Mouse (Mus musculus) heart, embryonic 14.5 days (tissue): Measurements from ENCODE around the gene Fgfr2. TPM values are rescaled to one million over a fixed set of nuclear protein-coding genes. Genes with fewer than 3 reads are reported as not detected.

Experiments
- ATAC-seq: fragments of 200-750 bp; cut with Nextera tagmentation; 2 replicates; pipeline ENCODE4 v1.8.0; 2017; ENCODE audit warnings: low read depth, moderate TSS enrichment; ENCODE audit not compliant: insufficient number of reproducible peaks, insufficient read depth, low FRiP score
- H3K27ac ChIP-seq, 2 experiments: fragments of 200-500 bp in 1 of 2; fragments of 300-500 bp in 1 of 2; sonication (generic) in 1 of 2; replicated peaks in 1 of 2; 2 replicates each; pipeline ENCODE4 v1.5.1; 2012 to 2014; ENCODE audit warnings: low read depth in 2 of 2, low read length in 2 of 2, control low read depth in 1 of 2, mild to moderate bottlenecking in 1 of 2, mixed read lengths in 1 of 2; ENCODE audit not compliant: control insufficient read depth in 1 of 2, insufficient read depth in 1 of 2
- H3K27me3 ChIP-seq: fragments of 300-500 bp; sonication (generic); 2 replicates; pipeline ENCODE4 v1.6.1; 2014; ENCODE audit warnings: mild to moderate bottlenecking, low read length, control low read depth; ENCODE audit not compliant: control insufficient read depth, insufficient read depth
- H3K36me3 ChIP-seq: fragments of 300-500 bp; sonication (generic); 2 replicates; pipeline ENCODE4 v1.6.1; 2014; ENCODE audit warnings: mild to moderate bottlenecking, control low read depth, low read length, mixed read lengths; ENCODE audit not compliant: control insufficient read depth, insufficient read depth
- H3K4me1 ChIP-seq, 2 experiments: fragments of 200-500 bp in 1 of 2; fragments of 300-500 bp in 1 of 2; sonication (generic) in 1 of 2; 2 replicates each; pipeline ENCODE4 v1.6.1; 2012 to 2014; ENCODE audit warnings: low read length in 2 of 2, control low read depth in 1 of 2, mixed read lengths in 1 of 2; ENCODE audit not compliant: control insufficient read depth in 2 of 2, insufficient read depth in 2 of 2
- H3K4me2 ChIP-seq: fragments of 300-500 bp; sonication (generic); 2 replicates; pipeline ENCODE4 v1.6.1; 2014; ENCODE audit warnings: mild to moderate bottlenecking, low read length
- H3K4me3 ChIP-seq, 2 experiments: fragments of 200-500 bp in 1 of 2; fragments of 300-500 bp in 1 of 2; sonication (generic) in 1 of 2; 2 replicates each; pipeline ENCODE4 v1.5.1; 2012 to 2014; ENCODE audit warnings: low read length in 2 of 2, mild to moderate bottlenecking in 2 of 2, control low read depth in 1 of 2, low read depth in 1 of 2, moderate library complexity in 1 of 2; ENCODE audit not compliant: control insufficient read depth in 1 of 2, insufficient read depth in 1 of 2
- H3K9ac ChIP-seq: fragments of 300-500 bp; sonication (generic); 2 replicates; pipeline ENCODE4 v1.6.1; 2014; ENCODE audit warnings: mild to moderate bottlenecking, low read length
- H3K9me3 ChIP-seq: fragments of 300-500 bp; sonication (generic); 2 replicates; pipeline ENCODE4 v1.6.1; 2016; ENCODE audit warnings: low read length, control low read depth; ENCODE audit not compliant: control insufficient read depth
- WGBS: fragments of 180-500 bp; shearing (Covaris S2); extraction: QIAGEN DNeasy Blood & Tissue Kit; methylation state at CpG from one replicate; pipeline ENCODE4 v1.1.7; 2014; 5-methylcytosine and 5-hydroxymethylcytosine counted together
- polyA plus RNA-seq: library from polyadenylated mRNA; unstranded; fragments of >200 nt; fragmentation: Nextera tagmentation; extraction: Ambion mirVana; gene quantifications from 2 replicates; pipeline ENCODE4 v1.2.1, GENCODE M21; 2014

Fgfr2 gene
- polyA plus RNA-seq, 1 experiment from 2014 or later, result 22.4 TPM

DNA sequence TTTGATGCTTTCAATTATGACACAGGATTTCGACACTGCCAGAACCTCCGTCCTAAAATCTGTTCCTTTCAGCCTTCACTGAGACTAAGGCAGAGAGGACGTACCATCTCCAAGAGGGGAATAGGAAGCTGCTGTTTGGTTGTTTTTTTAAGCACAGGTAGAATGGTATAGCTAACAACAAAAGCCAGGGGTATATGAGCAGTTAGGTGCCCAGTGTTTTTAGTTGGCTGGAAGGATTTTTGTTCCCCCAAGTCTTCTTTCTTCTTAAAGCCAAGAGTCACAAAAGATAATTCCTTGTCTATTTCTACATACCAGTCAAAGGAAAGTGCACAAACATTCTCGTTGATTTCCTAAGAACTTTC, 2859.9 kb downstream of the Fgfr2 start:
- Histone ChIP-seq H3K4me1 (peaks cover 19 to 21% of the 10 kb centered on the region in 2 experiments), H3K4me3 (peak overlapping the region; percentile 76 to 78; a peak in 3 of 4 replicates), H3K27ac (no peak overlapping the region), H3K4me2 (peak overlapping the region; percentile 96), H3K36me3 (peaks cover 4% of the 10 kb centered on the region; the same call in 1 of the 2 replicates), H3K9me3 (no peaks in the 10 kb centered on the region), H3K27me3 (peaks cover 5% of the 10 kb centered on the region; the same call in 1 of the 2 replicates), H3K9ac (peak overlapping the region; percentile 55; the same call in 1 of the 2 replicates)
- WGBS, result 73% methylated on average over 4 of the region's 4 CpGs
- ATAC-seq, result no peak

DNA sequence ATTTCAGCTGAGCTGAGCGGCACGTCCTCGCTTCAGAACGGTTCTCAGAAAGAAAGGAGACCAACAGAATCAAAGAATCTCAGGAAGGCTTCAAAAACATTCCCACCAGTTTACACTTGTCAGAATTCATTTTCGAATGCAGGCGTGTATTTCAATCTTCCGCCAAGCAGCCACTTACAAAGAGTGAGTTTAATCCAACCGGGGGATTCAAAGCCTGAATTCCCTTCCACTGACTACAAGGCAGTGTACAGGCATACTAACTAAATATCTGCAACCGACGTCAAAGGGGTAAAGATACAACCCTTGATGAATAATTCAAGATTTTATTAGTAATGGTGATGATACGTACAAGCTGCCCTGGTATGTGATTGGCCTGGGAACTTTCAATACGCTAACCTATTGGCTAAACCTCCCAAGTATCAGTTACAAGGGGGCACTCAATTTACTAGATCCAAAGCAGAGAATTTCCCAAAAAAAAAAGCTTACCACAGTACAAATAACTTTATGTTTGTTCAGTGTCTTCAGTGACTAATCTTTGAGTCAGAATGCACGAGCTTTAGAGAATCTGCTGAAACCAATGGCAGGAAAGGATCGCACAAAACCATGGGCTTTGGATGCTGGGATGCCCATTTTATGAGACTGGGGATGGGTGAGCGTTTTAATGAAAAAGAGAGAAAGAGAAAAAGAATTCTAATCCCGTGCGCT, 2860.5 kb downstream of the Fgfr2 start:
- peaks cover 19 to 21% of the 10 kb centered on the region in 2 experiments for H3K4me1 ChIP-seq
- no peaks in the 10 kb centered on the region for H3K9me3 ChIP-seq
- H3K27me3 ChIP-seq, result peaks cover 5% of the 10 kb centered on the region; the same call in 1 of the 2 replicates
- H3K4me3 ChIP-seq, result peak overlapping the region; percentile 5 to 76; a peak in 3 of 4 replicates
- H3K9ac ChIP-seq, result peak overlapping the region; percentile 55
- 56% methylated on average over 17 of the region's 17 CpGs for WGBS
- peaks cover 4% of the 10 kb centered on the region; the same call in 1 of the 2 replicates for H3K36me3 ChIP-seq
- no peak overlapping the region for H3K27ac ChIP-seq
- H3K4me2 ChIP-seq, result peak overlapping the region; percentile 96
- ATAC-seq, result no peak

DNA sequence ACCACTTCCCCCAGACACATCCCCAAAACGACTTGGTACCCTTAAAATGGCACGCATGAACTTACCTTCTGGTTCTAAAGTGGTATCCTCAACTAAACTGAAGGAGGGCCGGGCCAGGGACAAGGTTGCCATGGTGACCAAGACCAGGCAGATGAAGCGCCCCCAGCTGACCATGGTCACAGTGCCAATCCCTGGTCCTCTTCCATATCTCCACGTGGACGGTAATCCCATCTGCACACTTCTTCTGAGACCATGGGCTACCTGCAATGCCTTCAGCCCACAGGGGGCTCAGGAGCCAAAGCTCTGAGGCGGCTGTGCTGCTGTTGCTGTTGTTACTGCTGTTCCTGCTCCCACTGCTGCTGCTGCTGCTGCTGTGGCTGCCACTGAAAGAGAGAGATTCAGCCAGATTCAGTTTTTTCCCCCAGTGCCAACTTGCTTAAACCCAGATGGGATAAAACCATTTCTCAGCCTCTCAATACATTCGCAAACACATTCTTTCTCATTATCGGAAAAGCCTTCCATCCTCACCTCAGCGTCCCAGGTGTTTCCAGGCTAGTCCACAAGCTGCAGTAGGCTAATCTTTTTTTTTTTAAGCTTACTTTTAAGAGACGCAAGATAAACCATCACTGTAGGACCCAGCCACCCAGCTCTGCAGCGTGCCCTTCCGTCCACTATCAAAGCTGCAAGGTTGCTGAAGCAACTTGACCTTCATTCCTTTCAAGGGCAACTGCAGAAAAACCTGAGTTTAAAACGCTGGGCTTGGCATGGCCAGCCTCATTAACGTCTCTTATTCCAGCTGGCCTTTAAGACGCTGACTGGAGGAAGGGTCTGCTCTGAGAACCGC, 2861.2 kb downstream of the Fgfr2 start:
- H3K4me1 ChIP-seq, result peaks cover 19 to 21% of the 10 kb centered on the region in 2 experiments

DNA sequence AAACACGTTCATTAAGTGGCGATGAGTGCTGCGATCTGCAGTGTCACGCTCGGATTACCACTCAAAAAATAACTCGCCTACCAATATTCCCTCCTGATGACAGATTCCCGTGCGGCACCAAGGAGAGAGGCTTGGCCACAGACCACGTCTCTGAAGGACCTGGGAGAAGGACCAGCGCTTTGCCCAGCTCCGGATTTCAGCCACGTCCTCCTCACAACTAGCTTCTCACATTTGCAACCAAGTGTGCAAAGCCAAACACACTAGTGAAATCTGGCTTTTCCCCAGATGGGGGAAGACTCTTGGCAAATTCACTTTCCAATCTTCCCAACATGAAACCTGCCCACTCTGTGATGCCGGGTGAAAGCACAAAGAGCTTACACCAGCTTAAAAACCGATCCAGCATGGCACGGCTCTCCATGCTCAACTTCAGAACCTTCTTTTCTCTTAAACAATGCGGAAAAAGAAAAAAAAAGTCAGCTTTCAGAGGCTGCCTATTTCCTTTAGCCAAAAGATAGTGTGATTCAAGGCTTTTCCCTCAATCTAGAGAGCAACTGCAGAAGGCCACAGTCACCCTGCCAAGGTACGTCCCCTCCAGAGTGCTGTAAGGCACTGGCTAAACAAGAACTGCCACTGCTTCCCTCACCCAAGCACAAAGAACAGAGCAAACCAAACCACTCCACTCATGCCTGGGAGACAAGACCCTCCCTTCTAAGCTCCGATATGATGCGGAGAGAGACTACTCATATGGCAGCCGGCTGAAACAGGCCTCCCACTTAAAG, 2862.1 kb downstream of the Fgfr2 start:
- Histone ChIP-seq H3K36me3 (peaks cover 4% of the 10 kb centered on the region; the same call in 1 of the 2 replicates), H3K27ac (0 out of 4 replicates have a peak overlapping the region, but pooled peaks of 1 of the 2 experiments have one; percentile 24)
- WGBS, result 69% methylated on average over 20 of the region's 20 CpGs

More for the DNA sequence above, 2861.2 kb downstream of the Fgfr2 start:
- peak overlapping the region; percentile 55; the same call in 1 of the 2 replicates for H3K9ac ChIP-seq
- H3K27me3 ChIP-seq, result peaks cover 5% of the 10 kb centered on the region; the same call in 1 of the 2 replicates
- no peak for ATAC-seq
- WGBS, result 49% methylated on average over 17 of the region's 17 CpGs
- H3K9me3 ChIP-seq, result no peaks in the 10 kb centered on the region
- peak overlapping the region; percentile 5 to 76; a peak in 3 of 4 replicates for H3K4me3 ChIP-seq
- H3K27ac ChIP-seq, result 0 out of 4 replicates have a peak overlapping the region, but pooled peaks of 1 of the 2 experiments have one; percentile 24
- H3K4me2 ChIP-seq, result peak overlapping the region; percentile 96
- H3K36me3 ChIP-seq, result peaks cover 4% of the 10 kb centered on the region; the same call in 1 of the 2 replicates

DNA sequence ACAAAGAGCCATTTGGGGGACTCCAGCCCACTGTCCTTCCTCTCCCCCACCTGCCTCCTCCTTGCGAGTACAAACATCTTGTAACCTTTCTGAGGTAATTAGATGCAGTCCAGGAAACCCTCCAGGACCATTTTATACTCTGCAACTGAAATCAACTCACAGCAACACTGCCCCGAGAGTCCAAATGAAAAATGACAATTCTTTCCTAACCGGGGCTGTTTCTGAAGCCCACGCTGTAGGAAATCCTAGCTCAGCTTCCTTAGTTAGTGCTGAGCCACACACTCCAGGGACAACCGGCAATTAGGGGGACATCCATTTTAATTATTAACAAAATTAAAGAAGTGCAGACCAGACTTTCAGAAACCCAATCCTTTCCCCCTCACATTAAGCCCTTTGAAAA, 2863.1 kb downstream of the Fgfr2 start:
- Histone ChIP-seq H3K4me2 (no peak overlapping the region), H3K4me3 (no peak overlapping the region), H3K4me1 (peaks cover 18 to 22% of the 10 kb centered on the region in 2 experiments; a peak in 3 of 4 replicates), H3K27me3 (peaks cover 5% of the 10 kb centered on the region; the same call in 1 of the 2 replicates), H3K9ac (no peak overlapping the region), H3K9me3 (no peaks in the 10 kb centered on the region), H3K27ac (no peak overlapping the region), H3K36me3 (peaks cover 4% of the 10 kb centered on the region; the same call in 1 of the 2 replicates)
- no peak for ATAC-seq
- WGBS, result 57% methylated on average over 5 of the region's 5 CpGs

More for the DNA sequence above, 2862.1 kb downstream of the Fgfr2 start:
- H3K27me3 ChIP-seq, result peaks cover 5% of the 10 kb centered on the region; the same call in 1 of the 2 replicates
- H3K4me1 ChIP-seq, result peaks cover 18 to 20% of the 10 kb centered on the region in 2 experiments; a peak in 3 of 4 replicates
- H3K9ac ChIP-seq, result peak overlapping the region; percentile 10; the same call in 1 of the 2 replicates
- no peak overlapping the region for H3K4me3 ChIP-seq
- no peaks in the 10 kb centered on the region for H3K9me3 ChIP-seq
- peak overlapping the region; percentile 96 for H3K4me2 ChIP-seq
- no peak for ATAC-seq

DNA sequence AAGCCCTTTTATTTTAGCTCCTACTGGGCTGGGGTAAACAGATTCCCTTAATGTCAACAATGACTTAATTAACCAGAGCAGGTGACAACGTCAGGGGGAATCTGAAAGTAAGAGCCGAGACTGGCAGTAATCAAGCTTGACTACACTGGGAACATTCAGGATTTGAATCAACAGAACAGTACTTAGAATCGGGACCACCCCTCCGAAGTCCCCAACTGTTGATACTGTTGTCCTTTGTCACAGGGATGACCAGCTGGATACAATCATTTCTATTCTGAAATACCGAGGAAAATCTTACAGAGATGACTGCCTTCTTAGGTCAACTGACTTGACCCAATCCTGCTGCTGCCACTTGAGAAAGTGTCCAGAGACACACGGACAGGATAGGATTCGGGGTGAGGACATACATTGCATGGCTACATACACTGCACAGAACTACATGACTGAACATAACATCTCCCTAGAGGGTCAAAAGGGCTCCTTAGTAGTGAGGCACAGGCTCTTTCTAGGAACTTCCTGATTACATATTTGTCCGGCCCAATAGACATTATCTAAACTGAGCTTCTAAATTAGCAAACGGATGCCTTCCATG, 2864.3 kb downstream of the Fgfr2 start:
- ATAC-seq, result no peak
- Histone ChIP-seq H3K27me3 (peaks cover 5% of the 10 kb centered on the region; the same call in 1 of the 2 replicates), H3K27ac (no peak overlapping the region), H3K9me3 (no peaks in the 10 kb centered on the region), H3K9ac (no peak overlapping the region), H3K4me3 (no peak overlapping the region), H3K36me3 (peaks cover 4% of the 10 kb centered on the region; the same call in 1 of the 2 replicates), H3K4me2 (peak overlapping the region; percentile 8; the same call in 1 of the 2 replicates), H3K4me1 (peaks cover 12 to 14% of the 10 kb centered on the region in 2 experiments; a peak in 3 of 4 replicates)
- WGBS, result 38% methylated on average over 9 of the region's 9 CpGs
